Mouse (Mus musculus): ENCODE measurements around the gene Gm20388. TPM values are rescaled to one million over a fixed set of nuclear protein-coding genes. Genes with fewer than 3 reads are reported as not detected.

Gm20388 gene
- polyA plus RNA-seq, 1 experiment, result not detected

- 0 out of 2 replicates have a peak, but pooled peaks cover 6% of the 10 kb centered on the region for H3K4me1 ChIP-seq (ENCODE audit: control insufficient read depth, insufficient read depth, low read length)
- WGBS, result 55% methylated on average over 17 of the region's 17 CpGs
- no peak overlapping the region for H3K27ac ChIP-seq (ENCODE audit: insufficient read depth, low read depth, low read length)
- TF ChIP-seq CTCF (IDR thresholded peaks at IDR 0.05; ENCODE audit: insufficient read depth, low read depth, low read length) (peak; percentile 82), POLR2A (IDR thresholded peaks at IDR 0.05; ENCODE audit: insufficient read depth, low read depth, low read length) (no peak)
- H3K4me3 ChIP-seq (ENCODE audit: insufficient read depth, low read depth, low read length), result no peak overlapping the region
Observed at GRCm38 (mm10) chr8:121104049-121104818, 1193.6 kb downstream of the Gm20388 start.

GRCm38 (mm10) chr8:121107668-121108656 is 1197.3 kb downstream of the Gm20388 start, which contains the start of gene Mthfsd:
Mthfsd (minus strand) TSS chr8:121108392.
- H3K4me1 ChIP-seq (ENCODE audit: control insufficient read depth, insufficient read depth, low read length), result 0 out of 2 replicates have a peak, but pooled peaks cover 6% of the 10 kb centered on the region
- WGBS, result under 1% methylated on average over 75 of the region's 75 CpGs
- H3K27ac ChIP-seq (ENCODE audit: insufficient read depth, low read depth, low read length), result peak within 1 kb of the TSS; percentile 66
- TF ChIP-seq POLR2A (IDR thresholded peaks at IDR 0.05; ENCODE audit: insufficient read depth, low read depth, low read length) (peak; percentile 91), CTCF (IDR thresholded peaks at IDR 0.05; ENCODE audit: insufficient read depth, low read depth, low read length) (no peak)
- H3K4me3 ChIP-seq (ENCODE audit: insufficient read depth, low read depth, low read length), result peak within 1 kb of the TSS; percentile 84

- 8% methylated on average over 5 of the region's 5 CpGs for WGBS
- no peak overlapping the region for H3K27ac ChIP-seq (ENCODE audit: insufficient read depth, low read depth, low read length)
Observed at GRCm38 (mm10) chr8:121108657-121109056, 1198.0 kb downstream of the Gm20388 start.

GRCm38 (mm10) chr8:121111145-121111907 is 1200.7 kb downstream of the Gm20388 start:
- TF ChIP-seq POLR2A (IDR thresholded peaks at IDR 0.05; ENCODE audit: insufficient read depth, low read depth, low read length), result no peak
- no peak for TF ChIP-seq CTCF (IDR thresholded peaks at IDR 0.05; ENCODE audit: insufficient read depth, low read depth, low read length)
- Histone ChIP-seq H3K4me1 (ENCODE audit: control insufficient read depth, insufficient read depth, low read length) (0 out of 2 replicates have a peak, but pooled peaks cover 3% of the 10 kb centered on the region), H3K27ac (ENCODE audit: insufficient read depth, low read depth, low read length) (no peak overlapping the region), H3K4me3 (ENCODE audit: insufficient read depth, low read depth, low read length) (no peak overlapping the region)
- 49% methylated on average over 7 of the region's 7 CpGs for whole genome bisulfite sequencing

More at GRCm38 (mm10) chr8:121108657-121109056, 1198.0 kb downstream of the Gm20388 start:
- H3K4me3 ChIP-seq (ENCODE audit: insufficient read depth, low read depth, low read length), result peak overlapping the region; percentile 84
- H3K4me1 ChIP-seq (ENCODE audit: control insufficient read depth, insufficient read depth, low read length), result 0 out of 2 replicates have a peak, but pooled peaks cover 6% of the 10 kb centered on the region
- TF ChIP-seq CTCF (IDR thresholded peaks at IDR 0.05; ENCODE audit: insufficient read depth, low read depth, low read length), result no peak
- no peak for TF ChIP-seq POLR2A (IDR thresholded peaks at IDR 0.05; ENCODE audit: insufficient read depth, low read depth, low read length)

- TF ChIP-seq CTCF (IDR thresholded peaks at IDR 0.05; ENCODE audit: insufficient read depth, low read depth, low read length), result peak; percentile 97
- no peak for TF ChIP-seq POLR2A (IDR thresholded peaks at IDR 0.05; ENCODE audit: insufficient read depth, low read depth, low read length)
Observed at GRCm38 (mm10) chr8:121113261-121113660, 1202.6 kb downstream of the Gm20388 start.

GRCm38 (mm10) chr8:121115136-121115535 is 1204.5 kb downstream of the Gm20388 start:
- 5% methylated on average over 25 of the region's 25 CpGs for WGBS
- no peaks in the 10 kb centered on the region; the same call in 1 of the 2 replicates for H3K4me1 ChIP-seq (ENCODE audit: control insufficient read depth, insufficient read depth, low read length)
- H3K27ac ChIP-seq (ENCODE audit: insufficient read depth, low read depth, low read length), result no peak overlapping the region
- no peak for TF ChIP-seq CTCF (IDR thresholded peaks at IDR 0.05; ENCODE audit: insufficient read depth, low read depth, low read length)
- no peak for TF ChIP-seq POLR2A (IDR thresholded peaks at IDR 0.05; ENCODE audit: insufficient read depth, low read depth, low read length)
- no peak overlapping the region for H3K4me3 ChIP-seq (ENCODE audit: insufficient read depth, low read depth, low read length)

More at GRCm38 (mm10) chr8:121113261-121113660, 1202.6 kb downstream of the Gm20388 start:
- Histone ChIP-seq H3K4me1 (ENCODE audit: control insufficient read depth, insufficient read depth, low read length) (no peaks in the 10 kb centered on the region; the same call in 1 of the 2 replicates), H3K27ac (ENCODE audit: insufficient read depth, low read depth, low read length) (no peak overlapping the region), H3K4me3 (ENCODE audit: insufficient read depth, low read depth, low read length) (no peak overlapping the region)
- WGBS, result 2% methylated on average over 21 of the region's 21 CpGs

GRCm38 (mm10) chr8:121115948-121116347 is 1205.3 kb downstream of the Gm20388 start, which contains the start of gene Foxc2:
Foxc2 (plus strand) TSS chr8:121116171.
- H3K4me1 ChIP-seq (ENCODE audit: control insufficient read depth, insufficient read depth, low read length), result no peaks in the 10 kb centered on the region; the same call in 1 of the 2 replicates
- no peak for TF ChIP-seq CTCF (IDR thresholded peaks at IDR 0.05; ENCODE audit: insufficient read depth, low read depth, low read length)
- TF ChIP-seq POLR2A (IDR thresholded peaks at IDR 0.05; ENCODE audit: insufficient read depth, low read depth, low read length), result no peak
- peak within 1 kb of the TSS; percentile 17 for H3K4me3 ChIP-seq (ENCODE audit: insufficient read depth, low read depth, low read length)
- no peak within 1 kb of the TSS for H3K27ac ChIP-seq (ENCODE audit: insufficient read depth, low read depth, low read length)
- WGBS, result under 1% methylated on average over 25 of the region's 25 CpGs

Measured in olfactory bulb, adult 2 months (tissue).